Mouse (Mus musculus): Measurements from ENCODE around the gene Tmem136. TPM values are rescaled to one million over a fixed set of nuclear protein-coding genes. Genes with fewer than 3 reads are reported as not detected.
A peak's percentile ranks its signal among the peaks of the same experiment; 100 is the strongest.

Tmem136 gene
- polyA plus RNA-seq, 1 experiment from 2014 or later = 11.1 TPM

- no peak overlapping the region for H3K9ac ChIP-seq (replicated peaks)
- no peak for ATAC-seq
- no peaks in the 10 kb centered on the region for H3K27me3 ChIP-seq
- no peak overlapping the region for H3K4me2 ChIP-seq (replicated peaks)
- H3K27ac ChIP-seq = no peak overlapping the region
- no peaks in the 10 kb centered on the region for H3K36me3 ChIP-seq
- peaks cover 7% of the 10 kb centered on the region; the same call in 1 of the 2 replicates for H3K4me1 ChIP-seq (replicated peaks)
- no peak overlapping the region for H3K4me3 ChIP-seq (replicated peaks)
- no peaks in the 10 kb centered on the region for H3K9me3 ChIP-seq
These were observed 20.0 kb downstream of the Tmem136 start for GRCm38 (mm10) chr9:43096337-43096736.

DNA sequence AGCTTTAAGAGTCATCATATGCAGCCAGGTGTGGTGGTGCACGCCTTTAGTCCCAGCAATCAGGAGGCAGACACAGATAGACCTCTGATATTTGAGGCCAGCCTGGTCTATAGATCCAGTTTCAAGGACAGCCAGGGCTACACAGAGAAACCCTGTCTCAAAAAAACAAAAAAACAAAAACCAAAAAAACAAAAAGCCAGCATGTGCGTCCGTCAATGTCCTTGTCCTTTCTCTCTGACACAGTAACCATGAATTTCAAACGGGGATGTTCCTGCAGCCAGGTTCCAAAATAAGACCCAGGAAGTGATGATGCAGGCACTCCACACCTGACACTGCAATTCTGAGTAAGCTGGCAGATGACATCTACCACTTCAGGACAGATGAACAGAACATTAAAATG, 21.5 kb downstream of the Tmem136 start:
- Histone ChIP-seq H3K4me1 (replicated peaks) (0 out of 2 replicates have a peak, but pooled peaks cover 4% of the 10 kb centered on the region), H3K27ac (no peak overlapping the region), H3K9me3 (no peaks in the 10 kb centered on the region), H3K36me3 (no peaks in the 10 kb centered on the region), H3K4me2 (replicated peaks) (no peak overlapping the region), H3K27me3 (no peaks in the 10 kb centered on the region), H3K4me3 (replicated peaks) (no peak overlapping the region), H3K9ac (replicated peaks) (no peak overlapping the region)
- 91% methylated on average over 4 of the region's 4 CpGs for WGBS
- ATAC-seq = no peak

DNA sequence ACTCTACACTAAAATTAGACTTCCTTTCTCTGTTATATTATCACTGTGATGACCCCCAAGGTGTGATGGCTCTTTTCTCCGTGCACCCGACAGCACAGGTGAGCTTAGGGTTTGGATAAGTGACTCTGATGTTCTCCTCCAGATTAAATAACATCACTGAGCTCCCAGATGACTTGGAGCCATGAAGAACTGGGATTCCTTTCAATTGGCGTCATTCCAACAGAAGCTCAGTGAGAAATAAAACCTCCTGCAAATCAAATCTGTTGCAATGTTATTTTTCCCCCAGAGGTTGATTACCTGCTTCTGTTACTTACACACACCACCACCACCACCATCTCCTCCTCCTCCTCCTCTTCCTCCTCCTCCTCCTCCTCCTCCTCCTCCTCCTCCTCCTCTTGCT, 22.6 kb downstream of the Tmem136 start:
- H3K36me3 ChIP-seq = no peaks in the 10 kb centered on the region
- H3K4me2 ChIP-seq (replicated peaks) = no peak overlapping the region
- no peaks in the 10 kb centered on the region for H3K9me3 ChIP-seq
- H3K27me3 ChIP-seq = no peaks in the 10 kb centered on the region
- no peak for ATAC-seq
- no peak overlapping the region for H3K4me3 ChIP-seq (replicated peaks)
- no peak overlapping the region for H3K27ac ChIP-seq
- WGBS = 82% methylated on average over 3 of the region's 3 CpGs
- H3K4me1 ChIP-seq (replicated peaks) = peaks cover 7% of the 10 kb centered on the region; the same call in 1 of the 2 replicates
- no peak overlapping the region for H3K9ac ChIP-seq (replicated peaks)

DNA sequence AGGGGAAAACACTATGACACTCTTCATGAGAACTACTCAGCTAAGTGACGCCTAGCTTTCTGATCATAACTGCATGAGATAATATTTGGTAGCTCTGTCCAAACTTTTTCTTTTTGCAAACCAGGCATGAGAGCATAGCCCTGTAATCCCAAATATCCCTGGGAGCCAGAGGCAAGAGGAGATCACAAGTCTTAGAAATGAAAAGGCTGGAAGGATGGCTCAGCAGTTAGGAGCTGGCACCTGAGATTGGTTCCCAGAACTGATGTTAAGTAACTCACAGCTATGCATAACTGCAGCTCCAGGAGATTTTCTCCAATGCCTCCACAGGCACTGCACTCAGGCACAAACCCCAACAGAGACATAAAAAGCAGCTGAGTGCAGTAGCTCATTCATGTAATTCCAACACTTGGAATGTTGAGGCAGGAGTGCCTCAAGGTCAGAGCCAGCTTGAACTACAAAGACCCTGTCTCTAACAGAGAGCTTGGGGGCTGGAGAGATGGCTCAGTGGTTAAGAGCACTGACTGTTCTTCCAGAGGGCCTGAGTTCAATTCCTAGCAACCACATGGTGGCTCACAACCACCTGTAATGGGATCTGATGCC, 30.6 kb downstream of the Tmem136 start:
- Histone ChIP-seq H3K27me3 (no peaks in the 10 kb centered on the region), H3K4me2 (replicated peaks) (no peak overlapping the region), H3K9ac (replicated peaks) (no peak overlapping the region), H3K27ac (no peak overlapping the region), H3K36me3 (no peaks in the 10 kb centered on the region), H3K4me3 (replicated peaks) (no peak overlapping the region), H3K9me3 (no peaks in the 10 kb centered on the region), H3K4me1 (replicated peaks) (peaks cover 16% of the 10 kb centered on the region)
- no peak for ATAC-seq
- 93% methylated on average over 1 of the region's 1 CpGs for WGBS

GRCm38 (mm10) chr9:43084496-43085362, 31.6 kb downstream of the Tmem136 start:
- Histone ChIP-seq H3K4me2 (replicated peaks) (no peak overlapping the region), H3K4me3 (replicated peaks) (no peak overlapping the region), H3K9me3 (no peaks in the 10 kb centered on the region), H3K36me3 (no peaks in the 10 kb centered on the region), H3K4me1 (replicated peaks) (peaks cover 17% of the 10 kb centered on the region), H3K27ac (no peak overlapping the region), H3K9ac (replicated peaks) (no peak overlapping the region), H3K27me3 (no peaks in the 10 kb centered on the region)
- ATAC-seq = no peak
- WGBS = 79% methylated on average over 7 of the region's 7 CpGs

- Histone ChIP-seq H3K36me3 (no peaks in the 10 kb centered on the region), H3K27ac (no peak overlapping the region), H3K9me3 (no peaks in the 10 kb centered on the region), H3K27me3 (no peaks in the 10 kb centered on the region), H3K9ac (replicated peaks) (no peak overlapping the region), H3K4me2 (replicated peaks) (no peak overlapping the region), H3K4me1 (replicated peaks) (peaks cover 15% of the 10 kb centered on the region), H3K4me3 (replicated peaks) (no peak overlapping the region)
- ATAC-seq = no peak
- 26% methylated on average over 7 of the region's 7 CpGs for WGBS
These were observed 32.8 kb downstream of the Tmem136 start for GRCm38 (mm10) chr9:43083441-43084055.

- H3K4me1 ChIP-seq (replicated peaks) = peaks cover 8% of the 10 kb centered on the region
- no peak overlapping the region for H3K9ac ChIP-seq (replicated peaks)
- H3K27me3 ChIP-seq = no peaks in the 10 kb centered on the region
- no peak overlapping the region for H3K4me3 ChIP-seq (replicated peaks)
- no peak for ATAC-seq
- WGBS = 92% methylated on average over 3 of the region's 3 CpGs
- H3K4me2 ChIP-seq (replicated peaks) = no peak overlapping the region
- no peaks in the 10 kb centered on the region for H3K9me3 ChIP-seq
- no peaks in the 10 kb centered on the region for H3K36me3 ChIP-seq
- no peak overlapping the region for H3K27ac ChIP-seq
These were observed 37.7 kb downstream of the Tmem136 start for GRCm38 (mm10) chr9:43078711-43079110.

- WGBS = 78% methylated on average over 7 of the region's 7 CpGs
These were observed 40.2 kb downstream of the Tmem136 start for GRCm38 (mm10) chr9:43076163-43076562.

DNA sequence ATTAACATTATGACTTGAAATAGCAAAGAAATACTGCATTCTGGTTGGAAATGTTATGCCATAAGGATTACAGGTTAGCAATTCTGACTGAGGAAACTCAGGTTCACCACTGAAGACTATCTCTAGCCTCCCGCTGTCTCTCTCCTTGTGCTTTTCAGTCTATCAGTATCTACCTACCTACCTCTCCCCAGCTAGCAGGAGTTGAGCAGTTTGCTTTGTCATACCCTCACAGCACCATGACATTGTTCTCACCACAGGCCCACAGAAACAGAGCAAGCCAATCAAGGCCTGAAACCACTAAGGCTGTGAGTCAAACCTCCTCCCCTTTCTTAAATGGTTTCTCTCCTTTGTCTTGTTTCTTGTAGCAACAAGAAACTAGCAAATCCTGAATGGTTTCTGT, 41.8 kb downstream of the Tmem136 start:
- Histone ChIP-seq H3K9me3 (no peaks in the 10 kb centered on the region), H3K4me2 (replicated peaks) (no peak overlapping the region), H3K4me1 (replicated peaks) (peaks cover 12% of the 10 kb centered on the region), H3K4me3 (replicated peaks) (no peak overlapping the region), H3K27ac (no peak overlapping the region), H3K27me3 (no peaks in the 10 kb centered on the region), H3K36me3 (no peaks in the 10 kb centered on the region), H3K9ac (replicated peaks) (no peak overlapping the region)
- no peak for ATAC-seq
- 93% methylated on average over 1 of the region's 1 CpGs for WGBS

More at GRCm38 (mm10) chr9:43076163-43076562, 40.2 kb downstream of the Tmem136 start:
- Histone ChIP-seq H3K27ac (no peak overlapping the region), H3K9me3 (no peaks in the 10 kb centered on the region), H3K4me3 (replicated peaks) (no peak overlapping the region), H3K4me1 (replicated peaks) (peaks cover 12% of the 10 kb centered on the region), H3K27me3 (no peaks in the 10 kb centered on the region), H3K9ac (replicated peaks) (no peak overlapping the region), H3K4me2 (replicated peaks) (no peak overlapping the region), H3K36me3 (no peaks in the 10 kb centered on the region)
- ATAC-seq = no peak

- ATAC-seq = no peak
- peak overlapping the region; percentile 90 for H3K27ac ChIP-seq
- no peaks in the 10 kb centered on the region for H3K27me3 ChIP-seq
- peaks cover 37% of the 10 kb centered on the region for H3K4me1 ChIP-seq (replicated peaks)
- peak overlapping the region; percentile 52; the same call in 1 of the 2 replicates for H3K4me3 ChIP-seq (replicated peaks)
- peak overlapping the region; percentile 46; the same call in 1 of the 2 replicates for H3K9ac ChIP-seq (replicated peaks)
- H3K9me3 ChIP-seq = no peaks in the 10 kb centered on the region
- H3K4me2 ChIP-seq (replicated peaks) = peak overlapping the region; percentile 55
- H3K36me3 ChIP-seq = no peaks in the 10 kb centered on the region
- WGBS = 44% methylated on average over 2 of the region's 2 CpGs
These were observed 44.6 kb downstream of the Tmem136 start for GRCm38 (mm10) chr9:43071741-43072140.

DNA sequence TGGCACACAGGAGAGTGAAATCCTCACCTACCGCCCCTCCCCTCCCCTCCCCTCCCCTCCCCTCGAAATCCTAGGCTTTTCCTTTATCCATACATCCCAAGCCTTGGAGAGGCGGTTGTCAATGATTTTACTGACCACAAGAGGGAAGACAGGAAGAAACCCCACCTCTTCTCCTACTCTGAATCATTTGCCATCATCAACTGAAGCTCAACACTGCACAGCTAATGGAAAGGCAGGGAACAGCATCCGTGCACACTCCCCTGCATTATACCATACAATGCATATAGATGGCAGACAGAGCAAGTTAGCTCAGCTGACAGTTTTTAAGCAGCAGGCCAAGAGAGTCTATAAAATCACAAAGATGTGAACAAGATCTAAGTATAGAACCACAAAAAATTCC, 45.2 kb downstream of the Tmem136 start:
- ATAC-seq = peak; percentile 97
- peak overlapping the region; percentile 90 for H3K27ac ChIP-seq
- 9% methylated on average over 4 of the region's 4 CpGs for WGBS
- peaks cover 42% of the 10 kb centered on the region for H3K4me1 ChIP-seq (replicated peaks)
- H3K36me3 ChIP-seq = no peaks in the 10 kb centered on the region
- H3K27me3 ChIP-seq = no peaks in the 10 kb centered on the region
- H3K4me2 ChIP-seq (replicated peaks) = peak overlapping the region; percentile 55
- peak overlapping the region; percentile 74; the same call in 1 of the 2 replicates for H3K9ac ChIP-seq (replicated peaks)
- peak overlapping the region; percentile 52 for H3K4me3 ChIP-seq (replicated peaks)
- no peaks in the 10 kb centered on the region for H3K9me3 ChIP-seq

DNA sequence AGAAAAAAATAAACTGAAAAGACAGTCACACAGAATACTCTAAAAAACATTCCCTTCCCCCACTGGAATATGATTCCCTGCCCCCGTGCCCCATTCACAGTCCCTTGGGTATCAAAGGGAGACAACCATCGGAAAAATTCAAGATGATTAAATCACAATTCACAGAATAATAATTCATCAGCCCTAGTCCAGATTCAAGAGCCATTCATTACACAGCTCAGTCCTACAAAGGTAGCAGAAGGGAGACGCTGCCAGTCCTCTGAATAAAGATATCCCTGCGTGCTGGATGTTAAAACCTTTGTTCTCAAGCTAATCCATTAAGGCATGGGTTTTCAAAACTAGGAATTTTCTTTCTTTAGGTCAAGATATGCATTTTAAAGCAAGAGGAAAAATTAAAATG, 45.8 kb downstream of the Tmem136 start:
- Histone ChIP-seq H3K36me3 (no peaks in the 10 kb centered on the region), H3K4me1 (replicated peaks) (peaks cover 44% of the 10 kb centered on the region), H3K9ac (replicated peaks) (peak overlapping the region; percentile 74), H3K4me2 (replicated peaks) (peak overlapping the region; percentile 55), H3K4me3 (replicated peaks) (peak overlapping the region; percentile 52), H3K9me3 (no peaks in the 10 kb centered on the region), H3K27ac (peak overlapping the region; percentile 90), H3K27me3 (no peaks in the 10 kb centered on the region)
- 17% methylated on average over 4 of the region's 4 CpGs for WGBS
- ATAC-seq = peak; percentile 44; the same call in 1 of the 2 replicates
